Mouse (Mus musculus) gastrocnemius, adult 18-20 months (tissue): ENCODE measurements around the gene Parp16. TPM values are rescaled to one million over a fixed set of nuclear protein-coding genes. Genes with fewer than 3 reads are reported as not detected.
"Not testable (repeated sequence)": the region's sequence is repeated elsewhere in the genome, so short reads cannot be mapped to it uniquely, and the experiment has no call there.

Source experiments
- DNase-seq: peaks from one replicate; pipeline ENCODE4 v3.0.0; 2021; ENCODE audit warnings: low spot score
- total RNA-seq, 2 experiments: library from RNA; stranded (reverse); gene quantifications; 2 replicates each; pipeline ENCODE4 v1.2.3; 2021

Gene Parp16
- total RNA-seq, 2 experiments from 2014 or later = 3.6 to 3.7 TPM

DNA sequence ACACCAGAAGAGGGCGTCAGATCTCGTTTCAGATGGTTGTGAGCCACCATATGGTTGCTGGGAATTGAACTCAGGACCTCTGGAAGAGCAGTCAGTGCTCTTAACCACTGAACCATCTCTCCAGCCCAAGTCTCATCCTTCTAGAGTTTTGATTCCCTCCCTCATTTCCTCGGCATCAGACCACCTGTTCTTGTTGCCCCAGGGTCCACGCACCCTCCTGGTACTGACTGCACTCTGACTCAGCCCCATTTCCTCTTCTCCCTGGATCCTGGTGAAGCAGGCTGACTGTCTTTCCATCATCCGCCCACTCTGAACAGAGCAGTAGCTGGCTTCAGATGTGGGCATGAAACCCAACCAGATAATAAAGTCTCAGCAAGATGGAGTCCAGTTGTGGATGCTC, 46.8 kb downstream of the Parp16 start:
- no peak for DNase-seq

DNA sequence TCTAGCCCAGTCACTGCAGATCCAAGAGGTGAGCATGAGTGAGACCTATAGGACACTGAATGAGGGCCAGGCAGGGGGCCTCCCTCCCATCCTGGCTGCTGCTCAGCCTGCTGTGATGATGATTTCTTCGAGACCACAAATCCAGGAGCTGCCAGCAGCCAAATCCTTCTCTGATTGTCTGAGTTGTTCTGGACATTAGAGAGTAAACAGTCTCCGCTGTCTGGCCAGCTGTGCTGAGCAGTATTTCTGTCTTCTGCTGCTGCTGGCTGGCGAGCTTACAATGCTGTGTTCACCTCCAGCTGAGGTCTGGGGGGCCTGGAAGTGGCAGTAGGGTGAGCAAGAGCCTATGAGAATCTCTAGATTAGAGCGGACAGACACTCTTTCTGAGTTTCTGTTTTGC, 48.1 kb downstream of the Parp16 start:
- DNase-seq = no peak

DNA sequence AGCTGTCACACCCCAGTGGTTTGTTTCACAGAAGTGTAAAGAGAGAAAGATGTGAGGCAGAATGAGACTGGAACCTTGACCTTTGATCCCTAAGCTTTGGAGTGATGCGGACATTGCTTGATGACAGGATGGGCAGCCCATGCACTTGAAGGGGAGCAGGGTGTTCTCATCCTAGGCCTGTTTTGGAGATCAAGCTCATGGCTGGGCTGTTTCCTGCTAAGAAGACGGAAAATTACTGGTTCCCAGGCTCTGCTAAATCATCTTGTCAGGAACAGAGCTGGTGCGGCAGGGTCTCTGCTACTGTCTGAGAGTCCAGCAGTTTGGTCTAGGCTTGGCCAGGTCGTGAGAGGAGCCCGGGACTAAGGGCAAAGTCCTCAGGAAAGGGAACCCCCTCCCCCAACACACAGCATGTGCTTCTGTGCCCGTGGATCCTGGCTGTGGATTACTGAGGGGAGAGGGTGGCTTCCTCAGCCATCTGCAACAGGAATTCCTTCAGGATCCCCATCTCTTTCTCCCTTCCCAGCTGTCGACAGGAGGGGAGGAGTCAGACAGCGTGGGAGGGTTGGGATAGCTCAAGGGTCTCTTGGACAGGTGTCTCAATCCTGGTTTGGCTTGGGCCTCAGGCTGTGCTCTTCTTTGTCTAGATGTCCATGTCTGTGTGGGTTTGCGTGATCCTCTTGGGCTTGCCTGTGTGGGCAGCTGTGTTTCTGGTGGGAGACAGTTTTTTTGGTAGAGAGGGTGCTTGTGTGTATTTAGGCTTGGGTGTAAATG, 49.1 kb downstream of the Parp16 start:
- no peak for DNase-seq

DNA sequence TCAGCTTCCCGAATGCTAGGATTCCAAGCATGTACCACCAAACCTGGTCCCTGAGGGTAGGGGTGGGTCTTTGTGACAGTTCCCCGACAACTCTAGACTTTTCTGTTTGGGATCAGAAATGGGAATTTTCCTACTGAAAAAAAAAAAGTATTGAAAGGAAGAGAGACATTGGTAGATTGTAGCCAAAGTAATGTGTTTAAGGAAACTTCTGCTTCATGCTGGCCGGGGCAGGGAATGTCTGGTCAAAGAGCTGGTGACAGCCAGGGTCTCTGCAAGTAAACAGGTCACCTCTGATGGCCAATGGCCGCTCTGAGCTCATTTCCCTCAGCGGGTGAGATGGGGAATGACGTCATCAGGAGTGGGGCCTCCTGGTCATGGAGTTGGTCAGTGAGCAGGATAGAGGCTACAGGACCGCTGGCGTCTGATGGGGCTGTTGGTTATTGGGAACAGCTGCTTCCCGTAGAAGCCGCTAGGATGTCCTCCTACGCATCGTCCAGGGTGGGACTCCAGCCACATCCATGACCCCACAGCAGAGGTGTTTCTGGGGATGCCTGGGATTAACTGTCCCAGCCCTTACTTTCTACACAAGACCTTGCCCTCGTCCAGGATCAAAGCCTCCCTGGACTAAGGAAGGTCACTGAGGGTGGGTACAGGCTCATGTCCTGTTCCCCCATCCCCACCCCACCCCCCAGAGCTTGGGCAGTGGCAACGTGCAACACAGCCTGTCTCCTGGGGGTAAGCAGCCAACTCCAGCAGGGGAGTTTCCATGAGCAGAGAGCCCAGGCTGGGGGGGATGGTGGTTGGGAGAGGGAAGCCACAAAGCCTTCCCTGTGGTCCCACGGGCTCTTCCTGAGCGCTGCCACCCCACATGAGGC, 52.6 kb downstream of the Parp16 start:
- DNase-seq = peak; percentile 29

DNA sequence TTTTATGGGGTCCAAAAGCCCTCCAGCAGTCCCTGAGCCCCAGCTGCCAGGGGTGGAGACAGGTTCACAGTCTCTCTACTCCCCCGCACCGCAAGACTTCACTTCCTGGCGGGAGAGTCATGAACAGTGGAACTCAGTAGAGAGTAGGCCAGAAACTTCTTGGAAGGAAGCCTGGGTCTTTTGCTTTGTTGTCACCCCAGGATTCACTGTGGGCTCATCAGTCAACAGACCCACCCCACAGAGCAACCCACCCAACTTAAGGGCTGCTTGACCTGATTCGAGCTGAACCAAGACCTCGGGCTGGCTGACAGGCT, 53.2 kb downstream of the Parp16 start:
- peak; percentile 57 for DNase-seq

DNA sequence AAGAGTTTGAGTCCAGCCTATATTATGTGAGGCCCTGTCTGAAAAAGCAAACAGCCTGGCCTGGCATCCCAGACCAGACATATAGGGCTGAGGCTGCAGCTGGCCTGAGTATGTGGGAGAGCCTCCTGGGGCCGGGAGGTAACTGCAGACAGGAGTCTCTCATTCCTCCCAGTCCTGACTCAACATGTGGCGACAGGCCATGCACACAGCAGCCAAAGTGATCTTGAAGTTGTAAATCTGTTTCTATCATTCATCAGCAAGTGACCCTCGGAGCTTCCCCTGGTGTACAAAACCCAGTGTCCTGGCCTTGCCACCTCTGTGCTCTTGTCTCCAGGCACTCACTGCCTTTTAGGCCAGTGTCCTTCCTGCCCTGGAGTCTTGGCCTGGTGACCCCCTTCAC, 56.9 kb downstream of the Parp16 start:
- DNase-seq = peak; percentile 35

DNA sequence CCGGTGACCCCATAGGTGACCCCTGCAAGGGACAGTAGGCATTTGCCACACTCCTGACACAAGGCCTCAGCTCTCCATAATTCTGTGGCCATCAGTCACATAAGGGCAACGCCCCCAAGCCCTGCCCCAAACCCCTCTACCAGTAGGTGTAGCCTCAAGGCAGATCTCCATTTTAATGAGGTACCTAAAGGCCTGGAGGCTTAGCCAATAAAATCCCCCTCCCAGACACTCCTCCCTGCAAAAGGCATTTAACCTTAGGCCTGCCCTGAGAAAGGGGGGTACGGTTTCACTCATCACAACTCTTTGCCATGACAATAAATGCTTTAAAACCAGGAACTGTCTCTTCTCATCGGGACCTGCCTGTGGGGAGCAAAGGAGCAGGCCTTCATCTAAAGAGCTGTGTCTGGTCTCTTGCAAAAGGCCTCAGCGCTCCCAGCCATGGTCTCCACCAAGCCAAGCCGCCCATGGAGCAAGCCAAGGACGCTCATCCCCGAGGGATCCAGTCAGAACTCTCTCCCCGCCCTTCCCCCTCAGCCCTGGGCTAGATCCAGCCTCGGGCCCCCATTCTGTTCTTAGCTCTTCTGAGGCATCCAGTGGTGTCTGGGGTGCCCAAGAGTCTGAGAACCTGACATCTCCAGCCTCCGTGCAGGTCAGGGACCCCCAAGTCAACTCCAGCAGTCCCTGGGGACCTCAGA, 60.9 kb downstream of the Parp16 start:
- peak; percentile 47 for DNase-seq

DNA sequence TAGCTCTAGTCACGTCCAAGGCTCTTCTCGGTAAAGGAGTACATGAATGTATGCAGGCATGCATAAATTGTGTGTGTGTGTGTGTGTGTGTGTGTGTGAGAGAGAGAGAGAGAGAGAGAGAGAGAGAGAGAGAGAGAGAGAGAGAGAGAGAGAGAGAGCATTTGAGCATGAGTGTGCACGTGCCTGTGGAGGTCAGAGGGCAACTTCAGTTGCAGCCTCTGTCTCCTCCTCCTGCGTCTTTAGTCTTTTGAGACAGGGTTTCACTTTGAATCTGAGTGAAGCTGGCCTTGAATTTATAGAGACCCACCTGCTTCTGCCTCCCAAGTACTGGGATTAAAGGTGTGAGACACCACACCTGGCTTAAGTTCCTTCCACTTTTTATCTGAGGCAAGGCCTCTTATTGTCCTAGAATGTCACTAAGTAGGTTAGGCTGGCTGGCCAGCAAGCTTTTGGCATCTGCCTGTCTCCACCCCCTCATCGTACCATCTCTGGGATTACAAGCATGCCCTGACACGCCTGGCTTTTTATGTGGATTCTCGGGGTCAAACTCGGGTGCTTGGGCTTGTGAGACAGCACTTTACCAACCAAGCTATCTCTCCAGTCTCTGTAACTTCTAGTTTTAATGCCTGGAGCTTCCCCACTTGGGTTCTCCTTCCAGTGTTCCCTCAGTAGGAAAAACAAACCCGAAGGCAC, 62.2 kb downstream of the Parp16 start:
- no peak for DNase-seq

DNA sequence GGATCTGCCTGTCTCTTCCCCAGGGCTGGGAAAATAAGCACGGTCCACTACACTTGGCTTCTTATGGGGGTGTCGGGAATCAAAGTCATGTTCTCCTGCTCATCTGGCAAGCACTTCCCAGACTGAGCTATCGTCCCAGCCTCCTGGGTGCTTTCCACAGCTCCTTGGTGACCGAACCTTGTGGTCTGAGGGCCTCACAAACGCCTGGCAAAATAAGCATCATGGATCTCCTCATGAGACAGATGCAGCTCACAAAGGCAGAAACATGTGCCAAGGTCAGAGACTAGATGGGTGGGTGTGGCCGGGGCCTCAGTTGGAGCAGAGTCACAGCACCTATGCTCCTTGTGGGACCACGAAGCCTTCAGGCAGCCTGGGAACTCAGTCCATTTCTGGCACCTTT, 64.2 kb downstream of the Parp16 start:
- DNase-seq = peak; percentile 14

DNA sequence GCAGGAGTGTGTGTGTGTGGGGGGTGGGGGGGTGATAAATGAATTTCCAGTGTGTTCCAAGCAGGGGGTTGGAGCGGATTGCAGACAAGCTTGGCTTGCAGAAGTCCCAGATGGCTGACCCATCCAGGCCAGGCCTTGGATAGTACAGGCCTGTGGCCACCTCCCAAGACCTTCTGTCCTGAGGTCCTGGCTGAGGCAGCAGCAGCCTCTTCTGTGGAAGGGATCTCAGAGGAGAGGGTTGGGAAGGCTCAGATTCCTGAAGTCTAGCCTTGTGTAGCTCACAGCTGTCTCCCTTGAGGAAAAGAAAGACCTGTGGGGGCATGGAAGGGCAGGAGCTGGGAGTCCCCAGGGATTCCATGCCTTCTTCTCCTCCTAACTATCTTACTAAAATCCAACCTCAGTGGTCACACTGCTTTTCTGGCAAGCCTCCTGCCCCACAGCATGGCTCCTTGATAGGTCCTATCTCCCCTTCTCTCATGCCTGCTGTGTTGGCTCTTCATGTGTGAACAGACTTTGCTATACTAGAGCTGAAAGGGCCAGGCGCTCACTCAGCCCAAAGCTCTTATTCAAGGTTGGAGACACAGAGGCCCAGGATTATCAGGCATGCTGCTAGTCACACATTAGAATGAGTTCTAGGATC, 66.6 kb downstream of the Parp16 start:
- DNase-seq = peak; percentile 67

DNA sequence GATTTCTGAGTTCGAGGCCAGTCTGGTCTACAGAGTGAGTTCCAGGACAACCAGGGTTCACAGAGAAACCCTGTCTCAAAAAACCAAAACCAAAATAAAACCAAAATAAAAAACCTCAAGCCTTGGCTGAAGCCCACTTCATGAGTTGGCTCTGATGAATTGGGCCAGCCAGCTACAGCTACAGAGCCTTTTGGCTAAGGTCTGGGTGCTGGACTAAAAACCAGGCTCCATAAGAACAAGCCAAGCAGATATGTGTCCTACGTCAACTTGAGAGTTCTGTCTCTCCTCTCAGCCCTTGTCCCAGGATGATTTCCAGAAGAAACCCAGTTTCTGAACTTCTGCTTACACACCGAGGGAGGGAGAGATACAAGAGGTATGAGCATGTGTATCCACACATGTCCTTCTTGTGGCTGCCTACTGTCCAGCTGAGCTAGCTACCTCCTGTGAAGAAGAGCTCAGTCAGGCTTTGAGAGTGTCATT, 67.5 kb downstream of the Parp16 start:
- no peak for DNase-seq

DNA sequence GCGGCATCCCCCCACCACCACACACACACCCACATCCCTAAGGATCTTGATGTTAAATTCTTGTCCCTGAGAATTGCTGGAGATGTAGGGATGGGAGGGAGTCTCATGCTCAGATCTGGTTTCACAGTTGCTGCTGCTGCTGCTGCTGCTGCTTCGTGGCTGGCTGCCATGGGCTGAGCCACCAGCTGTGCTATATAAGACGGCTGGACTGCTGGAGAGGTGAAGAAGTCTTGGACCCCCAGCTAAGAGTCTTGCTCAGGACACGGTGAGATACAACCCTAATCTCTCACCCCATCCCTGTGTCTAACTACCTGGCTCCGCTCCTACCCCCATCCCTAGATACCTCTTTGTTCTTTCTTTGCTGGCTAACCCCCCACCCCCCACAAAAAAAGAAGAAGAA, 69.8 kb downstream of the Parp16 start, which contains the start of gene Cilp:
TSS of gene Cilp (plus strand) at position 222 of the 400 bp plus-strand sequence.
- peak; percentile 27 for DNase-seq

DNA sequence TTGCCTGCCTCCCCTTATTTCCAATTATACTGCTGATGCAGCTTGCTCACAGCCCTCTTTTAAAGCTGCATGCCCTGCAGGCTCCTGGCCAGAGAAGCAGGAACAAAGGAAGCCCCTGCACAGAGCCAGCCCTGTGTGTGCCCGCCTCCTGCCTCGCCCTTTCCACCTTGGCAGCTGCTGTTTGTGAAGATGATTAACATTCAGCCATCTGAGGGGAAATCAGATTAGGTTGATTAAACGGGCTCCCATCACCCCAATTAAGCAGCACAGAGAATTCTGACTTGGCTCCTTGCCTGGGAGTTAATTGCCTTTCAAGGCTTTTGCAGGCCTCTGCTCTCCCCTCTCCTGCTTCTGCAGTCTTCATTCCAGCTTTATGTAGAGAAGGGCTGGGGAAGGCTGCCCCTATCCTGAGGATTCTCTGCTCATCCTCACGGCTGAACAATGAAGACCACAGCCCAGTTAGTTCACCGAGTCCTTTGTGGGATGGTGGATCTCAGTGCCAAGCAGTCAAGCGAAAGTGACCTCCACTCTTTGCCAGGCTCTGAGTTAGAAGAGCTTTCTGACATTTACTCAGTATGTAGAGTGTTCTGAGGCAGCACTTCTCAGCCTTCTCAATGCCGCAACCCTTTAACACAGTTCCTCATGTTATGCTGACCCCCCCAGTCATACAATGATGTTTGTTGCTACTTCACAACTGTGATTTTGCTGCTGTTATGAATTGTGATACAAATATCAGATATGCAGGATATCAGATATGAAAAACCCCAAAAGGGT, 72.8 kb downstream of the Parp16 start:
- no peak for DNase-seq

DNA sequence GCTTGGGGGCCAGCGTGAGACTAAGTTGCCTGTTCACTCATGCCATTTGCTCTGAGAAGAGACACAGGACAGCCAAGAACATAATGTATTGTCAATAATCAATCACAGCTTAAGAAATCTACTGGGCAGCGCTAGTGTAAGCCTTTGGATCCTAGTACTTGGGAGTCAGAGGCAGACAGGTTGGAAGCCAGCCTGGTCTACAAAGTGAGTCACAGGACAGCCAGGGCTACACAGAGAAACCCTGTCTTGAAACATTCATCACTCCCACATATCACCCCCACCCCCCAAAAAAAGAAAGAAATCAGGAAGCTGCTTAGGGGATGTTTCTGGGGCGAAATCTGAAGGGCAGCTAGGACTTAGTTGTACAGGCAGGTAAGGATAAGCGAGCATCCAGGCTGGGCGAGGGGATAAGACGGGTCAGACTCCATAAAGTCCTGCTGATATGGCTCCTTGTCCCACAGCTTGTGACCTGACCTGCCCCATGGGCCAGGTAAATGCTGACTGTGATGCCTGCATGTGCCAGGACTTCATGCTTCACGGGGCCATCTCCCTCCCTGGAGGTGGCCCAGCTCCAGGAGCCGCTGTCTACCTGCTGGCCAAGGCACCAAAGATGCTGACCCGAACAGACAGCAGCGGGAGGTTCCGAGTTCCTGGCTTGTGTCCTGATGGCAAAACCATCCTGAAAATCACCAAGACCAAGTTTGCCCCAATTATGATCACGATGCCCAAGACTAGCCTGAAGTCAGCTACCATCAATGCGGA, 78.1 kb downstream of the Parp16 start:
- DNase-seq = no peak

DNA sequence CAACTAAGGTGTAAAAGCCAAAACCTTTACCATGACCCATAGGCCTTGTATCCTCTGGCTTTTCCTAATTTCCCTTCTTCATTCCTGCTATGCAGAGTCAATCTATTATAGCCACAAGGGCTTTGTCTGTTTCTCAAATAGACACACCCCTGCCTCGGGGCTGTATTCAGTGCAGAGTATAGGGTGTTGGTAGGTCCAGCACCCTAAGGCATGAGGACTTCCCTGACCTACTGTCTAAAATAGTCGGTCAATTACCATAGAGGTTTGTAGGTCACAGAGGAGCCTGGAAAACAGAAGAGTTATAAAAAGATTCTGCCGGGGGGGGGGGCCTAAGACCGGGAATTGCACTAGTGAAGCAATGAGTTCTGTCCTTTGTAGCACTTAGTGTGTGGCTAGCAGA, 78.7 kb downstream of the Parp16 start:
- no peak for DNase-seq

DNA sequence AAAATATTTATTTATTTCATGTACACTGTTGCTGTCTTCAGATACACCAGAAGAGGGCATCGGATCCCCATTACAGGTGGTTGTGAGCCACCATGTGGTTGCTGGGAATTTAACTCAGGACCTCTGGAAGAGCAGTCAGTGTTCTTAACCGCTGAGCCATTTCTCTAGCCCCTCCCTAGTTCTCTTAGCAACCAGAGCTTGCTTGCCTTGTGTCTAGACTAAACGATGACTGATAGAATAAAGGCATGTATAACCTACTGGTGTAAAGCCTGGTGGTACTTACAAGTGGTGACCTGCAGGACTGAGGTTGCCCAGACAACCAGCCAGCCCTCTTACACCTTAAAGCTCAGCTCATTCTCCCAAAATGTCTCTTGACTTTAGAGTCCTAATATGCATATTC, 79.7 kb downstream of the Parp16 start:
- DNase-seq = not testable (repeated sequence)

DNA sequence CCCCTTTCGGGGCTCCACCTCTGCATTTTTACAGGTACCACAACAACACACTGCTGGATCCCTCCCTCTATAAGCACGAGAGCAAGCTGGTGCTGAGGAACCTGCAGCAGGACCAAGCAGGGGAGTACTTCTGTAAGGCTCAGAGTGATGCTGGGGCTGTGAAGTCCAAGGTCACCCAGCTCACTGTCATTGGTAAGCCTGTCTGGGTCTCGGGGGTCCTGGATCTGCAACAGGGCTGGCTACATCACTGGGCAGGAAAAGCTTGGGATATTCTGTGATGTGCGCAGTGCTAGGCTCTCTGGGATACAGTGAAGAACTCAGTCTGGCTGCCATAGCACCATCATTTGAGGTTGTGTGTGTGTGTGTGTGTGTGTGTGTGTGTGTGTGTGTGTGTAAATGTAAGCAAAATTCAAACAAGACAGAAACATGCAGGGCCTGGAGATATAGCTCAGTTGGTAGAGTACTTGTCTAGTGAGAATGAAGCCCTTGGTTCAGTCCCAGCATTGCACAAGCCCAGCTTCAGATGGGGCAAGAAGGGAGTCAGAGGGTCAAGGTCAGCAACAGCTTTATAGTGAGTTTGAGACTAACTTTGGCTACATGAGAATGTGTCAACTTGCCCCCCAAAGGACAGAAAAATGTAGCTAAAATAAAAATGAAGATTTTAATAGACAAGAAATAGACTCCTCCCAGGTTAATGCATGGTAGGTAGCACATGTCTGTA, 80.8 kb downstream of the Parp16 start:
- DNase-seq = no peak

DNA sequence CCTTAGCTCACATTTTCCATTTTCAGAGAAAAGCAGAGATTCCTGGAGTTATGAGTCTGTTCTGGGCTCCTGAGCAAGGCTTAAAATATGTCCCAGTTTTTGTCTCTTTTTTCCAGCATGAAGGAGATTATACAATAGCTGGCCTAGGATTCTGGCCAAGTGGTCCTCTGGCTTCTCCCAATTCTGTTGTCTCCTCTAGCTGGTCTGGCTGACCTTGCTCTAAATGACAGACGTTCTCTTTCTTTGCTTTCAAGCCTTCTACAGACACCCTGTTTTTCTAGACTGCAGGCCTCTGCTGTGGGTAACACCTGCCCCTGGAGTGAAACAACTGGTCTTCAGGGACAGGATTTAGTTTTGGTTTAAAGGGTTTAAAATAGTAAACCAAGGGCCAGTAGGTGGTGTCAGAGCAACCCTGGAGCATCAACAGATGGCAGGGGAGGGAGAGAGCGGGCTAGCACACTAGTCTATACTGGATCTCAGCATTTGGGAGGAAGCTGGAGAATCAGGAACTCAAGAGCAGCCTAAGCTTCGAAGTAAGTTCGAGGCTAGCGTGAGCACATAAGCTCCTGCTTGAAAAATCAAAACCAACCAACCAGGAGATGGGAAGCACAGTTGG, 86.5 kb downstream of the Parp16 start:
- DNase-seq = peak; percentile 63
